Mouse (Mus musculus) cortical plate, adult 2 months (tissue): ENCODE measurements around the gene Tec. TPM values are rescaled to one million over a fixed set of nuclear protein-coding genes. Genes with fewer than 3 reads are reported as not detected.
A peak's percentile ranks its signal among the peaks of the same experiment; 100 is the strongest.

Experiments
- H3K27ac ChIP-seq: fragments of 200-500 bp; 2 replicates; pipeline ENCODE4 v1.5.1; 2012; ENCODE audit warnings: low read length, control low read depth, inconsistent platforms; ENCODE audit not compliant: insufficient read depth
- H3K4me1 ChIP-seq: fragments of 200-500 bp; 2 replicates; pipeline ENCODE4 v1.6.1; 2011; ENCODE audit warnings: low read length; ENCODE audit not compliant: control insufficient read depth, insufficient read depth
- H3K4me3 ChIP-seq: fragments of 200-500 bp; 2 replicates; pipeline ENCODE4 v1.5.1; 2011; ENCODE audit warnings: mild to moderate bottlenecking, low read length, control low read depth; ENCODE audit not compliant: insufficient read depth
- CTCF ChIP-seq: fragments of 200-500 bp; IDR thresholded peaks from 2 replicates; pipeline ENCODE4 v1.5.1; 2011; ENCODE audit warnings: mild to moderate bottlenecking, control low read depth, low read length; ENCODE audit not compliant: insufficient read depth; ENCODE audit errors: extremely low read depth
- POLR2A ChIP-seq: fragments of 200-500 bp; IDR thresholded peaks from 2 replicates; pipeline ENCODE4 v1.6.1; 2011; ENCODE audit warnings: mild to moderate bottlenecking, low read length, control low read depth; ENCODE audit not compliant: insufficient read depth; ENCODE audit errors: extremely low read depth
- polyA plus RNA-seq: library from polyadenylated mRNA; depleted of rRNA; stranded (reverse); fragments of >200 nt; gene quantifications from 2 replicates; pipeline ENCODE4 v1.2.3, GENCODE M21; 2012; rRNA removed

Tec gene
- polyA plus RNA-seq, 1 experiment = 2.0 TPM

GRCm38 (mm10) chr5:72725404-72725803 lies 142.9 kb downstream of the Tec start:
- no peaks in the 10 kb centered on the region for H3K4me1 ChIP-seq
- no peak overlapping the region for H3K4me3 ChIP-seq
- TF ChIP-seq POLR2A (no peak), CTCF (no peak)
- H3K27ac ChIP-seq = no peak overlapping the region

- no peak overlapping the region for H3K4me3 ChIP-seq
Measured at GRCm38 (mm10) chr5:72723429-72723828, 144.9 kb downstream of the Tec start.

GRCm38 (mm10) chr5:72720587-72720986 lies 147.7 kb downstream of the Tec start:
- Histone ChIP-seq H3K4me1 (no peaks in the 10 kb centered on the region), H3K27ac (no peak overlapping the region), H3K4me3 (no peak overlapping the region)
- TF ChIP-seq CTCF (0 out of 2 replicates have a peak, but pooled peaks have one; percentile 6), POLR2A (no peak)

More at GRCm38 (mm10) chr5:72723429-72723828, 144.9 kb downstream of the Tec start:
- Histone ChIP-seq H3K4me1 (no peaks in the 10 kb centered on the region), H3K27ac (no peak overlapping the region)
- TF ChIP-seq POLR2A = no peak
- TF ChIP-seq CTCF = no peak

GRCm38 (mm10) chr5:72710572-72711278 lies 157.6 kb downstream of the Tec start:
- Histone ChIP-seq H3K27ac (no peak overlapping the region), H3K4me3 (no peak overlapping the region), H3K4me1 (no peaks in the 10 kb centered on the region)
- TF ChIP-seq CTCF = peak; percentile 67
- TF ChIP-seq POLR2A = no peak

GRCm38 (mm10) chr5:72709976-72710375 lies 158.3 kb downstream of the Tec start:
- Histone ChIP-seq H3K4me1 (no peaks in the 10 kb centered on the region), H3K4me3 (no peak overlapping the region), H3K27ac (no peak overlapping the region)
- TF ChIP-seq CTCF (no peak), POLR2A (no peak)

GRCm38 (mm10) chr5:72709451-72709850 lies 158.8 kb downstream of the Tec start:
- no peak for TF ChIP-seq POLR2A
- no peak for TF ChIP-seq CTCF
- no peak overlapping the region for H3K4me3 ChIP-seq

DNA sequence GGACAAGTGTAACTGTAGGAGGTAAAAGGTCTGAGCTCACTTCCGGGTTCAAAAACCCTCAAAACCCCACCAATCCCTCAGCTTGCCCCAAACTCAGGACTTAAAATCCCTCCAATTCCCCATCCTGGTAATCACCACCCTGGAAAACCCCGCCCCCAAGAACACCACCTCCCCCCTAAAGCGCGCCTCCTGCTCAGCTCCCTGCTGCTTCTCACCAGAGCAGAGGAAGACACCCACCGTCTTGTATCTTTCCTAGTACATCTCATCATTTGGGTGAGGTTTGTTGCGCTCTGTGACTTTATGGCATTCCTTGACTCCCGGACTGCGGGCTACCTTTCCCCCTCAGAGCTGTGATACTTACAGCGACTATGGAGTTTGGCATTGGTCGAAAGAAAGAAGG lies 161.6 kb downstream of the Tec start:
- Histone ChIP-seq H3K4me1 (no peaks in the 10 kb centered on the region), H3K4me3 (no peak overlapping the region), H3K27ac (no peak overlapping the region)
- TF ChIP-seq POLR2A = no peak
- no peak for TF ChIP-seq CTCF

More at GRCm38 (mm10) chr5:72709451-72709850, 158.8 kb downstream of the Tec start:
- H3K4me1 ChIP-seq = no peaks in the 10 kb centered on the region
- H3K27ac ChIP-seq = no peak overlapping the region

DNA sequence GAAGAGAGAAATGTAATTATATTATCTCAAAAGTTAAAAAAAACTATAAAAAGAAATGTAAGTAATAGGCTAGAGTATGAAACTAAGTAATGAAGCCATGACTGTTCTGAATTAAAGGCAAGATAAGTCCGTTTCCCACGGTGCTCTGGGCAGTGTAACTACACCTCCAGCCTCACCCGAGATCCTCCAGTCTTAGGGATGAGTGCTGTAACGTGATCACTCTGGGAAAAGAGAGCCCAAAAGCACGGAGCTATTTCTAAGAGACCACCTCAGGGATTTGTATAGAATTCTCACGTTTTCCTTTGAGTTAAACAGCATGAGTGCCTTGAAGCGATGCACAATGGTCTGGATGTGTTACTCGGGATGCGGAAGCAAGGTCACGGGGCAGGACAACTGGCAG lies 162.2 kb downstream of the Tec start:
- Histone ChIP-seq H3K4me1 (no peaks in the 10 kb centered on the region), H3K4me3 (no peak overlapping the region), H3K27ac (no peak overlapping the region)
- TF ChIP-seq POLR2A = no peak
- TF ChIP-seq CTCF = no peak

Other genes with a start within 250 kb of the Tec start
- not detected in 2 replicates for gene Cnga1, start 224.2 kb downstream of the Tec start, polyA plus RNA-seq
- gene Nipal1, start 220.7 kb downstream of the Tec start, polyA plus RNA-seq = not detected in 2 replicates
- 0.13 and 0.21 TPM in 2 replicates for gene Txk, start 115.7 kb downstream of the Tec start, polyA plus RNA-seq
- gene Slain2, start 45.8 kb upstream of the Tec start, polyA plus RNA-seq = 12.9 and 14.7 TPM in 2 replicates
- gene Gm10135, start 106.2 kb upstream of the Tec start, polyA plus RNA-seq = not detected in 2 replicates
- gene Slc10a4, start 138.4 kb upstream of the Tec start, polyA plus RNA-seq = 0.25 and 1.3 TPM in 2 replicates